Mouse (Mus musculus) MEL (cell line): ENCODE measurements around the gene Aip. TPM values are rescaled to one million over a fixed set of nuclear protein-coding genes. Genes with fewer than 3 reads are reported as not detected.

Experiments
- DNase-seq: peaks from one replicate; pipeline ENCODE4 v3.0.0; 2011; ENCODE audit warnings: low read depth, low spot score
- H3K27ac ChIP-seq: 2 replicates; pipeline ENCODE4 v1.5.1; 2012; ENCODE audit warnings: low read depth, mild to moderate bottlenecking, control low read depth, low read length, moderate library complexity; ENCODE audit not compliant: control insufficient read depth
- H3K27me3 ChIP-seq, 2 experiments: fragments of 150-350 bp in 1 of 2; sonication (generic) in 1 of 2; 2 replicates each; pipeline ENCODE4 v1.6.1; 2012; ENCODE audit warnings: low read length in 2 of 2, mild to moderate bottlenecking in 2 of 2, improper control_type of control experiment in 1 of 2, moderate library complexity in 1 of 2; ENCODE audit not compliant: insufficient read depth in 2 of 2, control insufficient read depth in 1 of 2
- H3K36me3 ChIP-seq, 2 experiments: 2 replicates each; pipeline ENCODE4 v1.6.1; 2012 to 2014; ENCODE audit warnings: low read length in 2 of 2, improper control_type of control experiment in 1 of 2, inconsistent platforms in 1 of 2, mild to moderate bottlenecking in 1 of 2; ENCODE audit not compliant: insufficient read depth in 2 of 2, control insufficient read depth in 1 of 2
- H3K4me1 ChIP-seq, 2 experiments: fragments of 150-350 bp in 1 of 2; sonication (generic) in 1 of 2; 2 replicates each; pipeline ENCODE4 v1.6.1; 2012; ENCODE audit warnings: low read length in 2 of 2, improper control_type of control experiment in 1 of 2, mild to moderate bottlenecking in 1 of 2; ENCODE audit not compliant: insufficient read depth in 2 of 2, control insufficient read depth in 1 of 2
- H3K4me3 ChIP-seq, 2 experiments: fragments of 150-350 bp in 1 of 2; sonication (generic) in 1 of 2; 2 replicates each; pipeline ENCODE4 v1.5.1; 2012; ENCODE audit warnings: low read depth in 2 of 2, low read length in 2 of 2, mild to moderate bottlenecking in 2 of 2, moderate library complexity in 2 of 2, control low read depth in 1 of 2, improper control_type of control experiment in 1 of 2; ENCODE audit not compliant: control insufficient read depth in 1 of 2, insufficient read depth in 1 of 2
- H3K79me2 ChIP-seq: 2 replicates; pipeline ENCODE4 v1.6.1; 2012; ENCODE audit warnings: mild to moderate bottlenecking, low read length, moderate library complexity; ENCODE audit not compliant: control insufficient read depth, poor library complexity, insufficient read depth
- H3K9ac ChIP-seq: 2 replicates; pipeline ENCODE4 v1.6.1; 2012; ENCODE audit warnings: low read depth, mild to moderate bottlenecking, control low read depth, low read length, moderate library complexity; ENCODE audit not compliant: control insufficient read depth, poor library complexity, severe bottlenecking
- H3K9me3 ChIP-seq: fragments of 150-350 bp; sonication (generic); replicated peaks from 2 replicates; pipeline ENCODE4 v1.6.1; 2012; ENCODE audit warnings: mild to moderate bottlenecking, low read length, improper control_type of control experiment, moderate library complexity; ENCODE audit not compliant: insufficient read depth
- BHLHE40 ChIP-seq: IDR thresholded peaks from 2 replicates; pipeline ENCODE4 v1.6.1; 2012; ENCODE audit warnings: low read depth, mild to moderate bottlenecking, inconsistent platforms, low read length, improper control_type of control experiment, borderline replicate concordance
- CHD1 ChIP-seq: IDR thresholded peaks from 2 replicates; pipeline ENCODE4 v1.6.1; 2012; ENCODE audit warnings: low read depth, mild to moderate bottlenecking, inconsistent platforms, low read length, improper control_type of control experiment
- CTCF ChIP-seq, 3 experiments: IDR thresholded peaks in 2 of 3; conservative IDR thresholded peaks in 1 of 3; 2 replicates each; pipeline ENCODE4 v1.5.1; 2011 to 2012; ENCODE audit warnings: low read length in 3 of 3, low read depth in 2 of 3, mild to moderate bottlenecking in 2 of 3, improper control_type of control experiment in 1 of 3, inconsistent platforms in 1 of 3, mixed read lengths in 1 of 3, moderate library complexity in 1 of 3; ENCODE audit not compliant: control insufficient read depth in 1 of 3, insufficient read depth in 1 of 3, poor library complexity in 1 of 3, severe bottlenecking in 1 of 3
- E2F4 ChIP-seq: IDR thresholded peaks from 2 replicates; pipeline ENCODE4 v1.6.1; 2011; ENCODE audit warnings: low read depth, low read length, improper control_type of control experiment, borderline replicate concordance
- ELF1 ChIP-seq: IDR thresholded peaks from 2 replicates; pipeline ENCODE4 v1.6.1; 2014; ENCODE audit warnings: low read depth, mild to moderate bottlenecking, inconsistent platforms, low read length, improper control_type of control experiment, moderate library complexity
- EP300 ChIP-seq, 2 experiments: IDR thresholded peaks; 2 replicates each; pipeline ENCODE4 v1.6.1; 2011; ENCODE audit warnings: improper control_type of control experiment in 2 of 2, low read length in 2 of 2, low read depth in 1 of 2, mild to moderate bottlenecking in 1 of 2
- GABPA ChIP-seq: IDR thresholded peaks from 2 replicates; pipeline ENCODE4 v1.6.1; 2012; ENCODE audit warnings: low read depth, mild to moderate bottlenecking, inconsistent platforms, low read length, improper control_type of control experiment, moderate library complexity
- JUND ChIP-seq: IDR thresholded peaks from 2 replicates; pipeline ENCODE4 v1.6.1; 2011; ENCODE audit warnings: low read depth, mild to moderate bottlenecking, improper control_type of control experiment, low read length
- KAT2A ChIP-seq: conservative IDR thresholded peaks from 2 replicates; pipeline ENCODE4 v1.6.1; 2012; ENCODE audit warnings: low read depth, low read length, improper control_type of control experiment, inconsistent platforms
- MAFK ChIP-seq: IDR thresholded peaks from 2 replicates; pipeline ENCODE4 v1.6.1; 2011; ENCODE audit warnings: low read depth, mild to moderate bottlenecking, low read length, improper control_type of control experiment, borderline replicate concordance
- MAZ ChIP-seq: IDR thresholded peaks from 2 replicates; pipeline ENCODE4 v1.6.1; 2012; ENCODE audit warnings: low read depth, mild to moderate bottlenecking, inconsistent platforms, low read length, improper control_type of control experiment
- MXI1 ChIP-seq: IDR thresholded peaks from 2 replicates; pipeline ENCODE4 v1.6.1; 2011; ENCODE audit warnings: mild to moderate bottlenecking, low read depth, low read length, improper control_type of control experiment
- MYB ChIP-seq: IDR thresholded peaks from 2 replicates; pipeline ENCODE4 v1.6.1; 2011; ENCODE audit warnings: mild to moderate bottlenecking, low read depth, low read length, improper control_type of control experiment
- NELFE ChIP-seq: IDR thresholded peaks from 2 replicates; pipeline ENCODE4 v1.6.1; 2011; ENCODE audit warnings: low read depth, low read length, improper control_type of control experiment
- POLR2A ChIP-seq, 2 experiments: IDR thresholded peaks; 2 replicates each; pipeline ENCODE4 v1.6.1; 2011 to 2012; ENCODE audit warnings: low read length in 2 of 2, mild to moderate bottlenecking in 2 of 2, control low read depth in 1 of 2, improper control_type of control experiment in 1 of 2, low read depth in 1 of 2, moderate library complexity in 1 of 2; ENCODE audit not compliant: control insufficient read depth in 1 of 2, insufficient read depth in 1 of 2, poor library complexity in 1 of 2
- POLR2AphosphoS5 ChIP-seq: IDR thresholded peaks from 2 replicates; pipeline ENCODE4 v1.6.1; 2012; ENCODE audit warnings: low read depth, borderline replicate concordance, mild to moderate bottlenecking, inconsistent platforms, low read length, moderate library complexity, mixed read lengths
- RAD21 ChIP-seq: IDR thresholded peaks from 2 replicates; pipeline ENCODE4 v1.6.1; 2011; ENCODE audit warnings: mild to moderate bottlenecking, low read depth, low read length, improper control_type of control experiment
- RCOR1 ChIP-seq: IDR thresholded peaks from 2 replicates; pipeline ENCODE4 v1.6.1; 2012; ENCODE audit warnings: low read depth, mild to moderate bottlenecking, inconsistent platforms, low read length, improper control_type of control experiment
- SIN3A ChIP-seq: IDR thresholded peaks from 2 replicates; pipeline ENCODE4 v1.6.1; 2012; ENCODE audit warnings: low read length, improper control_type of control experiment, inconsistent platforms
- SMC3 ChIP-seq: IDR thresholded peaks from 2 replicates; pipeline ENCODE4 v1.6.1; 2011; ENCODE audit warnings: low read depth, low read length, improper control_type of control experiment
- TAL1 ChIP-seq: IDR thresholded peaks from 2 replicates; pipeline ENCODE4 v1.6.1; 2012; ENCODE audit warnings: mild to moderate bottlenecking, inconsistent platforms, low read length, moderate library complexity, mixed read lengths
- TCF12 ChIP-seq: IDR thresholded peaks from 2 replicates; pipeline ENCODE4 v1.6.1; 2014; ENCODE audit warnings: low read depth, mild to moderate bottlenecking, inconsistent platforms, low read length, improper control_type of control experiment, moderate library complexity
- UBTF ChIP-seq: IDR thresholded peaks from 2 replicates; pipeline ENCODE4 v1.6.1; 2012; ENCODE audit warnings: low read depth, mild to moderate bottlenecking, inconsistent platforms, low read length, improper control_type of control experiment, moderate library complexity, borderline replicate concordance; ENCODE audit not compliant: insufficient read depth
- USF1 ChIP-seq: IDR thresholded peaks from 2 replicates; pipeline ENCODE4 v1.6.1; 2014; ENCODE audit warnings: low read depth, mild to moderate bottlenecking, inconsistent platforms, low read length, improper control_type of control experiment, moderate library complexity
- ZMIZ1 ChIP-seq: IDR thresholded peaks from 2 replicates; pipeline ENCODE4 v1.6.1; 2012; ENCODE audit warnings: low read depth, mild to moderate bottlenecking, inconsistent platforms, low read length, improper control_type of control experiment, moderate library complexity
- ZNF384 ChIP-seq: IDR thresholded peaks from 2 replicates; pipeline ENCODE4 v1.6.1; 2012; ENCODE audit warnings: low read depth, mild to moderate bottlenecking, inconsistent platforms, low read length, improper control_type of control experiment
- polyA plus RNA-seq, 2 experiments: library from polyadenylated mRNA; stranded (reverse) in 1 of 2; unstranded in 1 of 2; fragments of >175 nt in 1 of 2; fragments of >200 nt in 1 of 2; gene quantifications; 2 replicates each; pipeline versions ENCODE4 v1.2.1 to v1.2.4; 2012; ENCODE audit warnings: low replicate concordance in 2 of 2, low read depth in 1 of 2; ENCODE audit not compliant: insufficient read length in 2 of 2, insufficient read depth in 1 of 2, missing spikeins in 1 of 2
- total RNA-seq: library from RNA; depleted of rRNA; stranded (reverse); fragments of 300-350 nt; gene quantifications from 2 replicates; pipeline ENCODE4 v1.2.3, GENCODE M21; 2012

Aip gene
- total and polyA plus RNA-seq, 3 experiments: 37.8 to 101 TPM; not detected in 1

DNA sequence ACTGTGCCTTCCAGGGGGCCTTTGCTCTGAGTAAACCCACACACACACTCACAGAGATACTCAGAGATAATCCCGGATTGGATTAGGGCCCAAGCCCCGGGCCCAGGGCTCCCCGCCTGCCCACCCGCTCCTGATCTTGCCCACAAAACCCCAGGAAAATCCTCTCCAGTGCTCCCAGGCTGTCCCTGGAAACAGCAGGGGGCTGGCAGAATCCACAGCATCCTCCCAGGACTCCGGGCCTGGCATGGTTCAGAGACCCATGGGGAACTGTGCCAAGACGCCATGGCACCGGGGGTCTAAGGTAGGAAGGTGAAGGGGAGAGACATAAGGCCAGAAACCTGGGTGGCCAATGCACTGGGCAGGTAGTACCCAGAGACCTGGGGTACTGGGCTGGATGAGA, 42.3 kb downstream of the Aip start:
- Histone ChIP-seq H3K9ac (no peak overlapping the region), H3K27me3 (peaks cover 0 to 1% of the 10 kb centered on the region in 2 experiments; a peak in 2 of 4 replicates), H3K4me3 (no peak overlapping the region), H3K27ac (no peak overlapping the region), H3K9me3 (no peaks in the 10 kb centered on the region), H3K36me3 (no peaks in the 10 kb centered on the region), H3K79me2 (no peaks in the 10 kb centered on the region), H3K4me1 (peaks cover 0 to 5% of the 10 kb centered on the region in 2 experiments; a peak in 1 of 4 replicates)
- TF ChIP-seq MXI1 (no peak), SIN3A (no peak), ELF1 (no peak), BHLHE40 (no peak), RCOR1 (no peak), NELFE (no peak), JUND (no peak), MAFK (no peak), EP300 (IDR thresholded peaks at IDR 0.05; ENCODE audit: low read depth in 1 of 2, low read length in 2 of 2) (no peak), POLR2A (IDR thresholded peaks at IDR 0.05; ENCODE audit: control insufficient read depth in 1 of 2, insufficient read depth in 1 of 2, low read depth in 1 of 2, low read length in 2 of 2, poor library complexity in 1 of 2) (no peak), SMC3 (no peak), KAT2A (no peak), TAL1 (no peak), ZMIZ1 (no peak), ZNF384 (no peak)
- DNase-seq: no peak

DNA sequence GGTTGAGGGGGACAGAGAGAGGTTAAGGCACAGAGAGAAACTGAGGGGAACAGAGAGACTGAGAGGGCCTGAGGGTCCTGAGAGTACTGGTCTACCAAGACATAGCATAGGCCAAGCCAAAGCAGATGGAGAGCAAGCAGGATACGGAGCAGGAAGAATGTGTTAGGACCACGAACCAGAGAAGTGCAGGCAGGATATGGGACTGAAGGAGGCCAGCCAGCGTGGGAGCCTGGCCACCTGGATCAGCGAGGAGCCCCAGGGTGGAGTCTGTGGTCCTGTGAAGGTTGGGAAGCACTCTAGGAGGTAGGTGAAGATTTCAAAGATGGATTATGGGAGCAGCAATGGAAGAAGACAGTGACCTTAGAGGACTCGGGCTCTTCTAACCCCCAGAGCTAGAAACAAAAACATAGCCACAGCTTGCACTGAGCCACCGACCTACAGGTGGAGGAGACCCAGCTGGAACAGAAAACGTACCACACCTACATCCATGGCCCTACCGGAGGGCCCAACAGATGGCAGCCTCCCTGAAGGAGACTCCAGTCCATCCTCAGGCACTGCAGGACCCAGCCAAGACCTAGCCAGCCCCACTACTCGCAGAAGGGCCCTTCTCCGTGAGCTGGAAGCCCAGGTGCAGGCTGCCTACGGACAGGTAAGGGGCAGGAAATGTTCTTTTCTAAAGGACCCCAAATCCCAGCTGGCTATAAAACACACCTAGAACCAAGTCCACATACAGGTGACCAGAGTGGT, 43.3 kb downstream of the Aip start:
- H3K4me3 ChIP-seq: no peak overlapping the region
- H3K9me3 ChIP-seq: no peaks in the 10 kb centered on the region
- H3K27me3 ChIP-seq: peaks cover 1% of the 10 kb centered on the region in 2 experiments; a peak in 3 of 4 replicates
- TF ChIP-seq CTCF (IDR thresholded peaks at IDR 0.05 in 2 of 3, conservative IDR thresholded peaks at IDR 0.05 in 1 of 3; ENCODE audit: control insufficient read depth in 1 of 3, insufficient read depth in 1 of 3, low read depth in 2 of 3, low read length in 3 of 3, poor library complexity in 1 of 3, severe bottlenecking in 1 of 3) (no peak), ZNF384 (no peak), POLR2AphosphoS5 (no peak), UBTF (no peak), CHD1 (no peak), GABPA (no peak), E2F4 (no peak), MAZ (no peak), SMC3 (no peak), MAFK (no peak), TAL1 (no peak), RAD21 (no peak), USF1 (no peak), TCF12 (no peak), MYB (no peak), POLR2A (IDR thresholded peaks at IDR 0.05; ENCODE audit: control insufficient read depth in 1 of 2, insufficient read depth in 1 of 2, low read depth in 1 of 2, low read length in 2 of 2, poor library complexity in 1 of 2) (no peak)
- no peak overlapping the region for H3K9ac ChIP-seq
- H3K4me1 ChIP-seq: peaks cover 0 to 5% of the 10 kb centered on the region in 2 experiments; a peak in 1 of 4 replicates
- H3K79me2 ChIP-seq: no peaks in the 10 kb centered on the region
- no peaks in the 10 kb centered on the region for H3K36me3 ChIP-seq
- DNase-seq: no peak
- H3K27ac ChIP-seq: no peak overlapping the region
